Mouse (Mus musculus): ENCODE data around the gene Vav3. TPM values are rescaled to one million over a fixed set of nuclear protein-coding genes. Genes with fewer than 3 reads are reported as not detected.

Vav3 gene
- polyA plus RNA-seq, 1 experiment from 2014 or later = 15.4 TPM

GRCm38 (mm10) chr3:109526651-109527050 is 186.2 kb downstream of the Vav3 start:
- WGBS = 64% methylated on average over 8 of the region's 8 CpGs
- H3K4me2 ChIP-seq = no peak overlapping the region
- H3K4me3 ChIP-seq = no peak overlapping the region

GRCm38 (mm10) chr3:109528688-109529087 is 188.2 kb downstream of the Vav3 start:
- no peaks in the 10 kb centered on the region for H3K9me3 ChIP-seq
- no peaks in the 10 kb centered on the region for H3K36me3 ChIP-seq
- H3K4me3 ChIP-seq = no peak overlapping the region
- WGBS = 47% methylated on average over 4 of the region's 4 CpGs
- no peak overlapping the region for H3K9ac ChIP-seq
- no peak overlapping the region for H3K4me2 ChIP-seq
- H3K27me3 ChIP-seq = no peaks in the 10 kb centered on the region
- H3K4me1 ChIP-seq (replicated peaks) = no peaks in the 10 kb centered on the region
- ATAC-seq (ENCODE audit: low FRiP score, low read depth) = no peak
- H3K27ac ChIP-seq (replicated peaks) = no peak overlapping the region

More at GRCm38 (mm10) chr3:109526651-109527050, 186.2 kb downstream of the Vav3 start:
- Histone ChIP-seq H3K9me3 (no peaks in the 10 kb centered on the region), H3K9ac (no peak overlapping the region), H3K27me3 (no peaks in the 10 kb centered on the region), H3K4me1 (replicated peaks) (no peaks in the 10 kb centered on the region), H3K27ac (replicated peaks) (no peak overlapping the region), H3K36me3 (no peaks in the 10 kb centered on the region)
- 0 out of 2 replicates have a peak, but pooled peaks have one; percentile 25 for ATAC-seq (ENCODE audit: low FRiP score, low read depth)

GRCm38 (mm10) chr3:109537686-109538085 is 197.2 kb downstream of the Vav3 start:
- WGBS = 86% methylated on average over 3 of the region's 3 CpGs
- no peak for ATAC-seq (ENCODE audit: low FRiP score, low read depth)

GRCm38 (mm10) chr3:109540009-109540408 is 199.6 kb downstream of the Vav3 start:
- no peak for ATAC-seq (ENCODE audit: low FRiP score, low read depth)
- H3K9me3 ChIP-seq = no peaks in the 10 kb centered on the region
- no peak overlapping the region for H3K4me2 ChIP-seq
- H3K36me3 ChIP-seq = no peaks in the 10 kb centered on the region
- no peak overlapping the region for H3K27ac ChIP-seq (replicated peaks)
- peaks cover 4% of the 10 kb centered on the region; the same call in 1 of the 2 replicates for H3K4me1 ChIP-seq (replicated peaks)
- no peak overlapping the region for H3K4me3 ChIP-seq
- 56% methylated on average over 4 of the region's 4 CpGs for WGBS
- no peaks in the 10 kb centered on the region for H3K27me3 ChIP-seq
- no peak overlapping the region for H3K9ac ChIP-seq

More at GRCm38 (mm10) chr3:109537686-109538085, 197.2 kb downstream of the Vav3 start:
- Histone ChIP-seq H3K4me2 (no peak overlapping the region), H3K4me1 (replicated peaks) (no peaks in the 10 kb centered on the region), H3K9ac (no peak overlapping the region), H3K36me3 (no peaks in the 10 kb centered on the region), H3K27me3 (no peaks in the 10 kb centered on the region), H3K9me3 (no peaks in the 10 kb centered on the region), H3K4me3 (no peak overlapping the region), H3K27ac (replicated peaks) (no peak overlapping the region)

GRCm38 (mm10) chr3:109544476-109545221 is 204.2 kb downstream of the Vav3 start:
- Histone ChIP-seq H3K4me2 (no peak overlapping the region), H3K4me1 (replicated peaks) (peaks cover 4% of the 10 kb centered on the region; the same call in 1 of the 2 replicates), H3K27ac (replicated peaks) (no peak overlapping the region), H3K27me3 (no peaks in the 10 kb centered on the region), H3K36me3 (no peaks in the 10 kb centered on the region), H3K9me3 (no peaks in the 10 kb centered on the region), H3K9ac (no peak overlapping the region), H3K4me3 (no peak overlapping the region)
- no peak for ATAC-seq (ENCODE audit: low FRiP score, low read depth)
- 46% methylated on average over 7 of the region's 7 CpGs for WGBS

- no peaks in the 10 kb centered on the region for H3K36me3 ChIP-seq
- H3K4me2 ChIP-seq = no peak overlapping the region
- no peak overlapping the region for H3K9ac ChIP-seq
- peaks cover 7% of the 10 kb centered on the region; the same call in 1 of the 2 replicates for H3K4me1 ChIP-seq (replicated peaks)
- no peak overlapping the region for H3K27ac ChIP-seq (replicated peaks)
- no peaks in the 10 kb centered on the region for H3K9me3 ChIP-seq
- H3K27me3 ChIP-seq = no peaks in the 10 kb centered on the region
- no peak overlapping the region for H3K4me3 ChIP-seq
- ATAC-seq (ENCODE audit: low FRiP score, low read depth) = no peak
- whole genome bisulfite sequencing = 62% methylated on average over 2 of the region's 2 CpGs
Measured at GRCm38 (mm10) chr3:109557329-109557728, 216.9 kb downstream of the Vav3 start.

- WGBS = 10% methylated on average over 4 of the region's 4 CpGs
- H3K4me3 ChIP-seq = no peak overlapping the region
- no peak overlapping the region for H3K9ac ChIP-seq
- H3K4me1 ChIP-seq (replicated peaks) = peaks cover 7% of the 10 kb centered on the region; the same call in 1 of the 2 replicates
- H3K27me3 ChIP-seq = no peaks in the 10 kb centered on the region
- peak overlapping the region; percentile 11; the same call in 1 of the 2 replicates for H3K4me2 ChIP-seq
- peak; percentile 84 for ATAC-seq (ENCODE audit: low FRiP score, low read depth)
- no peaks in the 10 kb centered on the region for H3K9me3 ChIP-seq
- no peak overlapping the region for H3K27ac ChIP-seq (replicated peaks)
- H3K36me3 ChIP-seq = no peaks in the 10 kb centered on the region
Measured at GRCm38 (mm10) chr3:109561295-109561694, 220.8 kb downstream of the Vav3 start.

- Histone ChIP-seq H3K36me3 (no peaks in the 10 kb centered on the region), H3K4me2 (no peak overlapping the region), H3K9ac (no peak overlapping the region), H3K4me1 (replicated peaks) (peaks cover 7% of the 10 kb centered on the region; the same call in 1 of the 2 replicates), H3K27ac (replicated peaks) (no peak overlapping the region), H3K9me3 (no peaks in the 10 kb centered on the region), H3K27me3 (no peaks in the 10 kb centered on the region), H3K4me3 (no peak overlapping the region)
- WGBS = 34% methylated on average over 7 of the region's 7 CpGs
- no peak for ATAC-seq (ENCODE audit: low FRiP score, low read depth)
Measured at GRCm38 (mm10) chr3:109561776-109562175, 221.3 kb downstream of the Vav3 start.

- Histone ChIP-seq H3K4me2 (no peak overlapping the region), H3K27ac (replicated peaks) (no peak overlapping the region), H3K4me3 (no peak overlapping the region), H3K27me3 (no peaks in the 10 kb centered on the region), H3K9me3 (no peaks in the 10 kb centered on the region), H3K4me1 (replicated peaks) (peaks cover 7% of the 10 kb centered on the region; the same call in 1 of the 2 replicates), H3K9ac (no peak overlapping the region), H3K36me3 (no peaks in the 10 kb centered on the region)
- 86% methylated on average over 4 of the region's 4 CpGs for WGBS
- no peak for ATAC-seq (ENCODE audit: low FRiP score, low read depth)
Measured at GRCm38 (mm10) chr3:109562268-109562667, 221.8 kb downstream of the Vav3 start.

- 91% methylated on average over 2 of the region's 2 CpGs for WGBS
- no peak for ATAC-seq (ENCODE audit: low FRiP score, low read depth)
- H3K4me1 ChIP-seq (replicated peaks) = peaks cover 12% of the 10 kb centered on the region; the same call in 1 of the 2 replicates
- no peak overlapping the region for H3K27ac ChIP-seq (replicated peaks)
- no peak overlapping the region for H3K4me2 ChIP-seq
- H3K27me3 ChIP-seq = no peaks in the 10 kb centered on the region
- H3K4me3 ChIP-seq = no peak overlapping the region
- H3K36me3 ChIP-seq = no peaks in the 10 kb centered on the region
- H3K9ac ChIP-seq = no peak overlapping the region
- H3K9me3 ChIP-seq = no peaks in the 10 kb centered on the region
Measured at GRCm38 (mm10) chr3:109564443-109564842, 224.0 kb downstream of the Vav3 start.

GRCm38 (mm10) chr3:109568542-109569265 is 228.3 kb downstream of the Vav3 start:
- Histone ChIP-seq H3K4me1 (replicated peaks) (peaks cover 5% of the 10 kb centered on the region; the same call in 1 of the 2 replicates), H3K4me3 (no peak overlapping the region), H3K27ac (replicated peaks) (0 out of 2 replicates have a peak overlapping the region, but pooled peaks have one; percentile 4), H3K4me2 (no peak overlapping the region), H3K9ac (no peak overlapping the region), H3K36me3 (no peaks in the 10 kb centered on the region), H3K27me3 (no peaks in the 10 kb centered on the region), H3K9me3 (no peaks in the 10 kb centered on the region)
- ATAC-seq (ENCODE audit: low FRiP score, low read depth) = peak; percentile 45; the same call in 1 of the 2 replicates
- WGBS = 35% methylated on average over 3 of the region's 3 CpGs

- 88% methylated on average over 1 of the region's 1 CpGs for WGBS
- Histone ChIP-seq H3K9ac (no peak overlapping the region), H3K27ac (replicated peaks) (no peak overlapping the region), H3K4me2 (no peak overlapping the region), H3K36me3 (no peaks in the 10 kb centered on the region), H3K9me3 (no peaks in the 10 kb centered on the region), H3K4me1 (replicated peaks) (peaks cover 5% of the 10 kb centered on the region; the same call in 1 of the 2 replicates), H3K27me3 (no peaks in the 10 kb centered on the region), H3K4me3 (no peak overlapping the region)
- no peak for ATAC-seq (ENCODE audit: low FRiP score, low read depth)
Measured at GRCm38 (mm10) chr3:109571483-109571882, 231.0 kb downstream of the Vav3 start.
